Mouse (Mus musculus) myocyte (in vitro differentiated cells): ENCODE measurements around the gene Chst4. TPM values are rescaled to one million over a fixed set of nuclear protein-coding genes. Genes with fewer than 3 reads are reported as not detected.

Experiments used
- H3K27me3 ChIP-seq: one replicate; pipeline ENCODE4 v1.6.1; 2011; ENCODE audit not compliant: control insufficient read depth, insufficient read depth, insufficient read length
- H3K36me3 ChIP-seq: one replicate; pipeline ENCODE4 v1.6.1; 2011; ENCODE audit not compliant: control insufficient read depth, insufficient read depth
- H3K4me2 ChIP-seq: one replicate; pipeline ENCODE4 v1.6.1; 2011; ENCODE audit warnings: low read depth, control low read depth
- H3K4me3 ChIP-seq: one replicate; pipeline ENCODE4 v1.5.1; 2011; ENCODE audit warnings: mild to moderate bottlenecking, control low read depth, moderate library complexity
- H3K79me2 ChIP-seq: one replicate; pipeline ENCODE4 v1.6.1; 2011; ENCODE audit not compliant: control insufficient read depth, insufficient read depth
- H3ac ChIP-seq: one replicate; pipeline ENCODE4 v1.6.1; 2011; ENCODE audit not compliant: control insufficient read depth, insufficient read length
- CEBPB ChIP-seq: IDR thresholded peaks from 2 replicates; pipeline ENCODE4 v1.6.1; 2011; ENCODE audit warnings: mild to moderate bottlenecking, moderate library complexity; ENCODE audit not compliant: poor library complexity, insufficient read depth, severe bottlenecking
- E2F4 ChIP-seq: IDR thresholded peaks from one replicate; pipeline ENCODE4 v1.6.1; 2011; ENCODE audit warnings: mild to moderate bottlenecking, control low read depth, moderate library complexity; ENCODE audit not compliant: insufficient read depth
- MAX ChIP-seq: IDR thresholded peaks from one replicate; pipeline ENCODE4 v1.6.1; 2011; ENCODE audit warnings: low read depth, mild to moderate bottlenecking, control low read depth
- MYOD1 ChIP-seq, 3 experiments: IDR thresholded peaks; one replicate each; pipeline ENCODE4 v1.6.1; 2011; ENCODE audit warnings: control low read depth in 2 of 3, low read depth in 2 of 3, mild to moderate bottlenecking in 2 of 3, moderate library complexity in 1 of 3; ENCODE audit not compliant: insufficient read length in 2 of 3, control insufficient read depth in 1 of 3
- MYOG ChIP-seq, 3 experiments: IDR thresholded peaks; one replicate each; pipeline ENCODE4 v1.6.1; 2011; ENCODE audit warnings: control low read depth in 2 of 3, low read depth in 2 of 3, mild to moderate bottlenecking in 2 of 3; ENCODE audit not compliant: insufficient read length in 2 of 3, control insufficient read depth in 1 of 3, insufficient read depth in 1 of 3
- POLR2A ChIP-seq: IDR thresholded peaks from one replicate; pipeline ENCODE4 v1.6.1; 2011; ENCODE audit warnings: low read depth, mild to moderate bottlenecking, control low read depth, moderate library complexity; ENCODE audit not compliant: insufficient read length
- POLR2AphosphoS2 ChIP-seq: IDR thresholded peaks from one replicate; pipeline ENCODE4 v1.6.1; 2011; ENCODE audit warnings: low read depth, control low read depth; ENCODE audit not compliant: insufficient read length
- REST ChIP-seq: IDR thresholded peaks from one replicate; pipeline ENCODE4 v1.6.1; 2011; ENCODE audit warnings: mild to moderate bottlenecking, control low read depth, moderate library complexity; ENCODE audit not compliant: insufficient read depth, insufficient read length
- SRF ChIP-seq: IDR thresholded peaks from one replicate; pipeline ENCODE4 v1.6.1; 2011; ENCODE audit warnings: low read depth; ENCODE audit not compliant: control insufficient read depth, insufficient read length
- TCF12 ChIP-seq: IDR thresholded peaks from one replicate; pipeline ENCODE4 v1.6.1; 2011; ENCODE audit warnings: mild to moderate bottlenecking, control low read depth; ENCODE audit not compliant: poor library complexity, insufficient read depth, severe bottlenecking
- TCF3 ChIP-seq: IDR thresholded peaks from one replicate; pipeline ENCODE4 v1.6.1; 2011; ENCODE audit warnings: low read depth, control low read depth; ENCODE audit not compliant: insufficient read length
- USF1 ChIP-seq: IDR thresholded peaks from one replicate; pipeline ENCODE4 v1.6.1; 2011; ENCODE audit warnings: low read depth, mild to moderate bottlenecking, control low read depth, moderate library complexity
- polyA plus RNA-seq: library from polyadenylated mRNA; unstranded; fragments of >200 nt; fragmentation: generic; extraction: Trizol; gene quantifications from one replicate; pipeline ENCODE4 v1.2.1, GENCODE M21; 2012; ENCODE audit warnings: missing spikeins

The Chst4 gene
- polyA plus RNA-seq, 1 experiment = not detected

GRCm38 (mm10) chr8:109982386-109983105 is 57.0 kb downstream of the Chst4 start:
- Histone ChIP-seq H3K4me3 (no peak overlapping the region), H3K27me3 (peaks cover 35% of the 10 kb centered on the region), H3K4me2 (no peak overlapping the region), H3K79me2 (no peaks in the 10 kb centered on the region), H3K36me3 (no peaks in the 10 kb centered on the region), H3ac (no peak overlapping the region)
- no peak for TF ChIP-seq TCF12
- no peak for TF ChIP-seq TCF3
- no peak for TF ChIP-seq POLR2AphosphoS2
- no peak for TF ChIP-seq CEBPB
- TF ChIP-seq SRF = no peak
- TF ChIP-seq POLR2A = no peak
- TF ChIP-seq USF1 = no peak
- TF ChIP-seq MYOG (IDR thresholded peaks at IDR 0.05; ENCODE audit: control insufficient read depth in 1 of 3, insufficient read depth in 1 of 3, insufficient read length in 2 of 3, low read depth in 2 of 3) = no peak
- no peak for TF ChIP-seq REST
- no peak for TF ChIP-seq MAX
- TF ChIP-seq MYOD1 (IDR thresholded peaks at IDR 0.05; ENCODE audit: control insufficient read depth in 1 of 3, insufficient read length in 2 of 3, low read depth in 2 of 3) = no peak
- TF ChIP-seq E2F4 = no peak

DNA sequence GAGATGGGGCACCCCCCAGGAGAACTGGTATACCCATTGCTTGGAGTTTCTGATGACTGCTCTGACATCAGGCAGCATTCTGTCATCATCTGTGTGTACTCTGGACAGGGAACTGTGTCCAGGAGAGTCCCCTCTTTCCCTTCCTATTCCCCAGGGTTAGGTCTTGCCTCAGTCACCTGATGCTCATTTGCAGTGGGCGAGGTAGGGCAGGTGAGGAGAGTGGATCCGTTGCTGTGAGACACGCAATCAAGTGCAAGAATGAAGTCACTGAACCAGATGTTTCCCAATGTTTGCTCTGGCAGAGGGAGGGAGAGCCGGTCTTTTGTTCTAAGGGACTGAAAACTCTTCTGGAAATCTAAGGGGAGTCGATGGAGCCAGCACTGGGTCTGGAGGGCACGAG is 60.2 kb downstream of the Chst4 start:
- H3K27me3 ChIP-seq = peaks cover 20% of the 10 kb centered on the region
- H3K4me2 ChIP-seq = no peak overlapping the region
- H3ac ChIP-seq = no peak overlapping the region
- no peak for TF ChIP-seq USF1
- H3K4me3 ChIP-seq = no peak overlapping the region
- H3K79me2 ChIP-seq = no peaks in the 10 kb centered on the region
- no peaks in the 10 kb centered on the region for H3K36me3 ChIP-seq

Other genes starting within 250 kb of the Chst4 start
- gene Phlpp2, start 171.2 kb downstream of the Chst4 start, polyA plus RNA-seq = 1.7 TPM
- 0.04 TPM for gene Marveld3, start 77.5 kb downstream of the Chst4 start, polyA plus RNA-seq
- not detected for gene Tat, start 49.3 kb downstream of the Chst4 start, polyA plus RNA-seq
- gene Zfp612, start 40.0 kb upstream of the Chst4 start, polyA plus RNA-seq = not detected
- gene Gm21964, start 61.5 kb upstream of the Chst4 start, polyA plus RNA-seq = not detected
- not detected for gene Gm17720, start 63.0 kb upstream of the Chst4 start, polyA plus RNA-seq
- not detected for gene Calb2, start 128.5 kb upstream of the Chst4 start, polyA plus RNA-seq
- gene Cmtr2, start 175.9 kb upstream of the Chst4 start, polyA plus RNA-seq = 2.8 TPM
- 0.01 TPM for gene Hydin, start 227.2 kb upstream of the Chst4 start, polyA plus RNA-seq